Mouse (Mus musculus) intestine, postnatal 0 days (tissue): ENCODE results near the gene Ppp1r1a. TPM values are rescaled to one million over a fixed set of nuclear protein-coding genes. Genes with fewer than 3 reads are reported as not detected.

Experiments used
- ATAC-seq: fragments of 200-750 bp; cut with Nextera tagmentation; 2 replicates; pipeline ENCODE4 v1.8.0; 2017; ENCODE audit warnings: mild to moderate bottlenecking, moderate TSS enrichment, moderate library complexity
- H3K27ac ChIP-seq: fragments of 300-500 bp; sonication (generic); 2 replicates; pipeline ENCODE4 v1.5.1; 2014; ENCODE audit warnings: mild to moderate bottlenecking, low read depth, low read length, moderate library complexity
- H3K27me3 ChIP-seq: fragments of 300-500 bp; sonication (generic); replicated peaks from 2 replicates; pipeline ENCODE4 v1.6.1; 2014; ENCODE audit warnings: low read length, mixed read lengths; ENCODE audit not compliant: control insufficient read depth, insufficient read depth
- H3K36me3 ChIP-seq: fragments of 300-500 bp; sonication (generic); 2 replicates; pipeline ENCODE4 v1.6.1; 2014; ENCODE audit warnings: mild to moderate bottlenecking, moderate library complexity; ENCODE audit not compliant: control insufficient read depth, insufficient read depth
- H3K4me1 ChIP-seq: fragments of 300-500 bp; sonication (generic); replicated peaks from 2 replicates; pipeline ENCODE4 v1.6.1; 2014; ENCODE audit warnings: antibody characterized with exemption, low read length, mixed read lengths; ENCODE audit not compliant: control insufficient read depth, insufficient read depth
- H3K4me2 ChIP-seq: fragments of 300-500 bp; sonication (generic); replicated peaks from 2 replicates; pipeline ENCODE4 v1.6.1; 2014; ENCODE audit warnings: low read depth, mild to moderate bottlenecking, moderate library complexity
- H3K4me3 ChIP-seq: fragments of 300-500 bp; sonication (generic); 2 replicates; pipeline ENCODE4 v1.5.1; 2014; ENCODE audit warnings: low read depth, low read length
- H3K9ac ChIP-seq: fragments of 300-500 bp; sonication (generic); 2 replicates; pipeline ENCODE4 v1.6.1; 2014; ENCODE audit warnings: mild to moderate bottlenecking, low read depth, low read length
- H3K9me3 ChIP-seq: fragments of 300-500 bp; sonication (generic); 2 replicates; pipeline ENCODE4 v1.6.1; 2016; ENCODE audit warnings: mixed run types; ENCODE audit not compliant: control insufficient read depth
- CTCF ChIP-seq: sonication (generic); IDR thresholded peaks from 2 replicates; pipeline ENCODE4 v1.5.1; 2016; ENCODE audit warnings: low read depth, mild to moderate bottlenecking, control low read depth, antibody characterized with exemption, moderate library complexity
- WGBS: fragments of 180-500 bp; shearing (Covaris S2); extraction: QIAGEN DNeasy Blood & Tissue Kit; methylation state at CpG from one replicate; pipeline ENCODE4 v1.1.7; 2014; 5-methylcytosine and 5-hydroxymethylcytosine counted together
- polyA plus RNA-seq: library from polyadenylated mRNA; unstranded; fragments of >200 nt; fragmentation: Nextera tagmentation; extraction: Ambion mirVana; gene quantifications from 2 replicates; pipeline ENCODE4 v1.2.1, GENCODE M21; 2015

Ppp1r1a gene
- polyA plus RNA-seq, 1 experiment from 2014 or later = 6.1 TPM

DNA sequence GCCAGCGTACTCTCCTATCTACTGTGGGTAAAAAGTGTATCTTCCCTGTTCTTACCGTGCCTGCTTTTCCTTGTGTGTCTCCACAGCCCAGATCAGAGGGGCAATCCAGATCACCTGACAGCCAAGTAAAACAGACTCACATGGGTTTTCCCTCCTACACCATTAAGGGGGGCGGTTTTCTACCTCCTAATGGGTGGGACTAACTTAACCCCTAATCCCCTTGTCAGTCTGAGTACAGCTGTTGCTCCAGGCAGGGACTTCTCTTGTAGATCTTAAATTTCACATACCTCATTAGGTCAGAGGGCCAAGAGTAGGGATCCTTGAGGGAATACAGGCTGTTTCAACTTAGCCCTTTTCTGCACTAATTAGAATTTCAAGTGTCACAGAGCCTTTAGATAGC, 39.6 kb downstream of the Ppp1r1a start:
- no peak for ATAC-seq
- no peak for TF ChIP-seq CTCF
- Histone ChIP-seq H3K4me1 (no peaks in the 10 kb centered on the region), H3K9me3 (no peaks in the 10 kb centered on the region), H3K27ac (no peak overlapping the region), H3K4me3 (no peak overlapping the region), H3K36me3 (no peaks in the 10 kb centered on the region), H3K9ac (no peak overlapping the region), H3K4me2 (no peak overlapping the region), H3K27me3 (peaks cover 11% of the 10 kb centered on the region; the same call in 1 of the 2 replicates)
- WGBS = 32% methylated on average over 3 of the region's 3 CpGs

DNA sequence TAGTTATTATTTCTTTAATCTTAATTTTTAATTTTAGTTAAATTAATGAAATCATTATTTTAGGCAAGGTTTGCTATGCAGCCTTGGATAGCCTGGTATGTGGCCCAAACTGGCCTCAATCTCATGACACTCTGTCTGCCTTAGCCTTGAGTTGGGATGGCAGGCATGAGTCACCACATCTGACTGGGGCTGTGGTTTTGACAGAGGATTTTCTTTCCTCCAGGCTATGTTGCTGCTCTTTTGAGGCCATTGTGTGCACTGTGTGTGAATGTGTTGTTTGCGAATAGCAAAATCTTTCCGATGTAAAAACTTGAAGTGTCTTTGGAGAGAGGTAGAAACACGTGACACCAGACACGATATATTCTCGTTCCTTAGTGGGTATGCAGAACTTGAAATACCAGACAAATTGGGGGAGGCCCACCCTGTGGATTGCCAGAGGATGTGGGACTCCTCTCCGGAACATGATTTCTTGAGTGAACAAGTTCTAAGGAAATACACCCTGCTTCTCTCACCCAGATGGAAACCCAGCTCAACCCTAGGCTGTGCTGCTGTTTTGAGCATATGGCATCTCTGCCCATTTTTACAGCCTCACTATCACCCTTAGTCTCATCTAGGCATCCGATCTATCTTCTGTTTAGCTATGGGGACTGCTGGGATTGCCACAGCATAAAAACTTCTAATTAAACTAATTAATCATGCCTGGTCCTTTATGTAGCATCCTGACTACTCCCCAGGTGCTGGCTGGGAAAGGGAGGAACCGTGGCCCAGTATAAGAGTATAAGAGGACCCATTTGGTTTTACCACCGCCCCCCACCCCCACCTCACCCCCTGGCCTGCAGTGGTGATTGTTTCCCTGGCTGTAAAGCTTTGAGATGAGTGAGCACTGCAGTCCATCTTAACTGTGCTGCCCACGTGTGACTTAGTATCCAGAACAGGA, 41.3 kb downstream of the Ppp1r1a start:
- 79% methylated on average over 10 of the region's 10 CpGs for WGBS
- Histone ChIP-seq H3K4me3 (no peak overlapping the region), H3K27ac (no peak overlapping the region), H3K36me3 (no peaks in the 10 kb centered on the region), H3K4me1 (no peaks in the 10 kb centered on the region), H3K4me2 (no peak overlapping the region), H3K27me3 (0 out of 2 replicates have a peak, but pooled peaks cover 6% of the 10 kb centered on the region), H3K9me3 (no peaks in the 10 kb centered on the region), H3K9ac (no peak overlapping the region)
- TF ChIP-seq CTCF = no peak
- no peak for ATAC-seq

DNA sequence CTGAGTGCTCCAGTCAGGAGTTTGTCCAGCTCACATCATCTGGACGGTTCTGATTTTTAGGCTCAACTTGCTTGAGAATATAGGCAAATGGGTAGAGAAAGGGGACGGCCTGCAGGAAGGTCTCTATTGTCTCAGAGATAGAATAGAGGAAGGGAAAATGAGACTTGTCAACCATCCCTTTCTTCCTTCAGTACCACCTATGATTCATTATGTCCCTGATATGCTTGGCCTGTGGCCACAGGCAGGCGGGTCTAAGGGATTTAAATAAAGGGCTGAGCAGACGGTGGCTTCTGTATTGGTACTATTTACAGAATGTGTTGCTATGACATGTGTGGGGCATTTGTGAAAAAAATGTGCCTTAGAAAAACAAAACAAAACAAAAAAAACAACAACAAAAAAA, 49.5 kb downstream of the Ppp1r1a start:
- Histone ChIP-seq H3K4me1 (no peaks in the 10 kb centered on the region), H3K4me3 (no peak overlapping the region), H3K4me2 (no peak overlapping the region), H3K9ac (no peak overlapping the region), H3K36me3 (no peaks in the 10 kb centered on the region), H3K27me3 (no peaks in the 10 kb centered on the region), H3K9me3 (no peaks in the 10 kb centered on the region), H3K27ac (no peak overlapping the region)
- WGBS = 62% methylated on average over 4 of the region's 4 CpGs
- ATAC-seq = no peak
- TF ChIP-seq CTCF = no peak

DNA sequence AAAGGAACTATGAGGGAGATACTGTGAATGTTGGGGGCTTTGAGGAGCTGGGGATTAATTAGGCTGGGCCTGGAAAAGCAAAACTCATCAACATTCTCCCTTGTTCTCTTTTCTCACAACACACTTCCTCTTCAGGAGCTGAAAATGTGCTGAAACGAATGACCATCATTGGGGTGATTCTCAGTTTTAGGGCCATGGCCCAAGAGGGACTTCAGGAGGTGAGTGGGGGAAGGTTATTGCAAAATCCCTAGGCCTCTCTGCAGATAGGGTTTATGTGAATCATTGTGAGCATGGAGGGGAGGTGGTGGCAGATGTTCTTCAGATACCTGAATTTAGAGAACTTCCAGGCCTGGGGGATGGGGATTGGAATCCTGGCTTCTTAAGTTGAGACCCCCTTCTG, 51.1 kb downstream of the Ppp1r1a start:
- Histone ChIP-seq H3K9me3 (no peaks in the 10 kb centered on the region), H3K4me1 (no peaks in the 10 kb centered on the region), H3K4me3 (no peak overlapping the region), H3K4me2 (no peak overlapping the region), H3K27me3 (no peaks in the 10 kb centered on the region), H3K9ac (no peak overlapping the region), H3K27ac (no peak overlapping the region), H3K36me3 (no peaks in the 10 kb centered on the region)
- no peak for TF ChIP-seq CTCF
- no peak for ATAC-seq
- 65% methylated on average over 1 of the region's 1 CpGs for WGBS

DNA sequence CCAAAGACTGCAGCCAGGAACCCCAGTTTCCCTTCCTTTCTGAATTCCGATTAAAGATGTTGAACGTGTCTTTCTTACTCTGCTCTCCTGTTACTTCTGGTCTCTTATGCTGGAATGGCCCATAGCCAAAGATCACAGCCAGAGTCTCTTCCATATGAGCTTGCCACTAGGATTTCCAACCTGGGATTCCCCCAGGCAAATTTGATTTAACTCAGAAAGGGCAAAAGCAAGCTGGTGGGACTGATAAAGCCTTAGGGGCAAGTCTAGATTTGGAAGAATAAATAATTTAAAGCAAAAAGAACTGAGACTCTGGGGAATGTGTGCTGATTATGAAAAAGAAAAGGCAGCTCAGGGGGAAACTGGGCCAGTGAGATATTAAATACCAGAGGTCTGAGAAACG, 52.7 kb downstream of the Ppp1r1a start:
- Histone ChIP-seq H3K36me3 (no peaks in the 10 kb centered on the region), H3K9ac (no peak overlapping the region), H3K9me3 (no peaks in the 10 kb centered on the region), H3K27me3 (no peaks in the 10 kb centered on the region), H3K4me3 (no peak overlapping the region), H3K27ac (no peak overlapping the region), H3K4me2 (no peak overlapping the region), H3K4me1 (no peaks in the 10 kb centered on the region)
- TF ChIP-seq CTCF = no peak
- no peak for ATAC-seq
- 58% methylated on average over 3 of the region's 3 CpGs for WGBS

DNA sequence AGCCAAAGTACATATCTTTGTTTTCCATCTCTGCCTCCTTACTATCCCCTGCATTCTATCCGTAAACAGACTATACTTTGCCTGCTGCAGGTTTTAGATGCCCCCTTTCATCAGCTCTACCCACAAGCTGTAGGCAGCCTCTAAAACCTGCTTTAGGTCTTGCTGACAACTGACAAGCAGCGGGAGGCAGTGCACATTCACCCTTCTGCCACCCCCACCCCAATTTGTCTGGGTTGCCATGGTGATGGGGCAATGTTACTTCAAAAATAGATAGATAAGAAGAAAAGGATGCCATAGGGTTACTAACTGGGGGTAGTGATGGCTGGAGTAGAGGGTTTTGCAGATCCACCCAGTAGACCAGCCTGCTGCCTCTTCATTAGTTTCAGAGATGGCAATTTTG, 53.3 kb downstream of the Ppp1r1a start:
- Histone ChIP-seq H3K36me3 (no peaks in the 10 kb centered on the region), H3K27me3 (no peaks in the 10 kb centered on the region), H3K9me3 (no peaks in the 10 kb centered on the region), H3K9ac (no peak overlapping the region), H3K4me3 (no peak overlapping the region), H3K27ac (no peak overlapping the region), H3K4me1 (0 out of 2 replicates have a peak, but pooled peaks cover under 1% of the 10 kb centered on the region), H3K4me2 (no peak overlapping the region)
- TF ChIP-seq CTCF = no peak
- no peak for ATAC-seq
- WGBS = 49% methylated on average over 2 of the region's 2 CpGs
